Mouse (Mus musculus) liver, embryonic 14.5 days (tissue): ENCODE data around the gene Rad17.

Experiments used
- CTCF ChIP-seq: IDR thresholded peaks from 2 replicates; pipeline ENCODE4 v1.5.1; 2016; ENCODE audit warnings: antibody characterized with exemption, low read depth, control low read depth
- EP300 ChIP-seq: IDR thresholded peaks from 2 replicates; pipeline ENCODE4 v1.6.1; 2016; ENCODE audit warnings: antibody characterized with exemption, low read depth

DNA sequence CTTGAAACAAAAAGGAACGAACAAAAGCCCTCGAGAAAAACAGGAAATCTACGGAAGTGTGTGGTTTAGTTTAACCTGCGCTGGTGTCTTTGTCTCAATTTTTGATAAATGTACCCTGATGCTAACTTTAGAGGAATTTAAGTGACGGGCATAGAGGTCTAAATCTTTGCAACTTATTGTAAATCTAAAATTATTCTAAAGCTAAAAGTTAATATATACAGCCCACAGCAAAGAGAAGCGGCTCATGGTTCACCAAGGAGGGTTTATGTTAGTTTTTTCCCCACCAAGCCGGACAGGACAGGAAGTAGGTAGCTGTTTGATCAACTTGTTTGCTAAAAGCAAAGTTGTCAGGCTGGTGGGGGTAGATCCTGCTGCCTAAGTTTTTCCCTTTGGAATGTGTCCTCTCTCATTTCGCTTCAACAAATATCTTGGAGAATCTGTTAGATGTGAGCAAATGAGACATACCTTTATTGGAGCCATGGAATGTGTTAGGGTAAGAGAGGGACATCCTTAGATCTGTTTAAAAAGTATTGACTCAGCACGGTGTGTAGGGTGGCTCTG is 19.4 kb upstream of the Rad17 start:
- TF ChIP-seq CTCF (no peak), EP300 (no peak)
